Mouse (Mus musculus): ENCODE results near the gene Filip1l.

DNA sequence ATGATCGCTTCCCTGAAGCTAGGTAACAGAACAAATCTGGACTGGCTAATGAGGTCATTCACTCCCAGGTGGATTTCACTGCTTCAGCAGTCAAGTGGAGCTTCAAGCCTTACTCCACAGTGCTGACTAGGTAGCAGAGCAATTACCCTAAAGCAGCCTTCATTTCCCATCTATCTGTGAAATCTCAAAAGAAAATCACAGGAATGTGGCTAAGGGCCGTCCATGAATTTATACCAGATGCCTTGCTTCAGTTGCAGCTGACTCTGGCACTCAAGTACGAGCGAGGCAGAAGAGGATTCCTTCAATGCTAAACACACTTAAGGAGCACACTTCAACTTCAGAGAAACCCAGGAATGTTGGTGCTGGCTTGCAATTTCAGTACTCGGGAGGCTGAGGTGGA, 50.9 kb downstream of the Filip1l start:
- TF ChIP-seq POLR2A (IDR thresholded peaks at IDR 0.05; ENCODE audit: insufficient read depth, low read depth, low read length) (no peak), CTCF (IDR thresholded peaks at IDR 0.05; ENCODE audit: insufficient read depth, low read depth, low read length) (no peak)

All from olfactory bulb, adult 2 months (tissue).